Comparison of ENCODE assay signal across 8 mouse cellular contexts in genomic region chr15:25364819-25365463, GRCm38 (mm10). TPM values are rescaled to one million over a fixed set of nuclear protein-coding genes. Genes with fewer than 3 reads are reported as not detected.
DNase-seq lines count a peak whose midpoint lies in the region; ATAC-seq and TF ChIP-seq lines count a peak whose summit lies in the region.

No protein-coding gene starts in this region.

- H3K27ac ChIP-seq in layer of hippocampus, adult 2 months: peak overlapping the region; percentile 67
- no peak overlapping the region; the same call in 1 of the 2 replicates for H3K27ac ChIP-seq in embryonic facial prominence, embryonic 11.5 days (replicated peaks; ENCODE audit: low read depth, low read length)
- peak overlapping the region; percentile 83 for H3K27ac ChIP-seq in limb, embryonic 10.5 days
- peak overlapping the region; percentile 66 for H3K27ac ChIP-seq in neural tube, embryonic 14.5 days (ENCODE audit: low read depth, low read length)
- no peak overlapping the region for H3K27ac ChIP-seq in thymus, adult 2 months (ENCODE audit: control insufficient read depth, insufficient read depth, low read length)

- peak overlapping the region; percentile 30; the same call in 1 of the 2 replicates for H3K4me3 ChIP-seq in layer of hippocampus, adult 2 months
- H3K4me3 ChIP-seq in embryonic facial prominence, embryonic 11.5 days (ENCODE audit: low read depth, low read length): no peak overlapping the region
- peak overlapping the region; percentile 43 for H3K4me3 ChIP-seq in limb, embryonic 10.5 days
- peak overlapping the region; percentile 19; the same call in 1 of the 2 replicates for H3K4me3 ChIP-seq in neural tube, embryonic 14.5 days (ENCODE audit: low read depth, low read length)
- H3K4me3 ChIP-seq in thymus, adult 2 months (ENCODE audit: control insufficient read depth, insufficient read depth, low read length): no peak overlapping the region

- TF ChIP-seq CTCF in layer of hippocampus, adult 2 months (conservative IDR thresholded peaks at IDR 0.05): no peak
- no peak for TF ChIP-seq CTCF in thymus, adult 2 months (IDR thresholded peaks at IDR 0.05; ENCODE audit: borderline replicate concordance, control insufficient read depth, extremely low read depth, insufficient read depth, low read length, poor library complexity)

- peak overlapping the region; percentile 51 for H3K9ac ChIP-seq in embryonic facial prominence, embryonic 11.5 days (replicated peaks; ENCODE audit: low read length)
- peak overlapping the region; percentile 61; the same call in 1 of the 2 replicates for H3K9ac ChIP-seq in neural tube, embryonic 14.5 days (replicated peaks; ENCODE audit: low read depth, low read length)

- no peaks in the 10 kb centered on the region for H3K36me3 ChIP-seq in embryonic facial prominence, embryonic 11.5 days (replicated peaks; ENCODE audit: control insufficient read depth, insufficient read depth, low read depth, low read length)
- H3K36me3 ChIP-seq in limb, embryonic 10.5 days: peaks cover 29% of the 10 kb centered on the region
- peaks cover 4% of the 10 kb centered on the region; the same call in 1 of the 2 replicates for H3K36me3 ChIP-seq in neural tube, embryonic 14.5 days (ENCODE audit: control insufficient read depth, insufficient read depth, low read length)
- H3K36me3 ChIP-seq in thymus, adult 2 months (ENCODE audit: control insufficient read depth, insufficient read depth, low read length): no peaks in the 10 kb centered on the region

- no peaks in the 10 kb centered on the region for H3K9me3 ChIP-seq in embryonic facial prominence, embryonic 11.5 days (replicated peaks; ENCODE audit: control insufficient read depth, low read length)
- no peaks in the 10 kb centered on the region for H3K9me3 ChIP-seq in limb, embryonic 10.5 days (replicated peaks)
- no peaks in the 10 kb centered on the region for H3K9me3 ChIP-seq in neural tube, embryonic 14.5 days (ENCODE audit: control insufficient read depth, low read length)

- H3K4me2 ChIP-seq in embryonic facial prominence, embryonic 11.5 days (ENCODE audit: low read depth, low read length): peak overlapping the region; percentile 29
- peak overlapping the region; percentile 46 for H3K4me2 ChIP-seq in neural tube, embryonic 14.5 days (ENCODE audit: low read depth, low read length)

- DNase-seq in layer of hippocampus, adult 2 months (ENCODE audit: low spot score in 2 of 2): no peak
- DNase-seq in layer of hippocampus, adult 8-10 months (ENCODE audit: low spot score in 2 of 2): no peak
- no peak for DNase-seq in embryonic facial prominence, embryonic 11.5 days (ENCODE audit: low spot score)
- peak; percentile 66 for DNase-seq in limb, embryonic 10.5 days (ENCODE audit: low spot score)
- no peak for DNase-seq in thymus, adult 2 months
- DNase-seq in adrenal gland, adult (ENCODE audit: inconsistent age in 2 of 2, low spot score in 1 of 2): no peak
- no peak for DNase-seq in gastrocnemius, postnatal 4 days (ENCODE audit: low spot score in 2 of 2)

- 17% methylated on average over 23 of the region's 23 CpGs for WGBS in embryonic facial prominence, embryonic 11.5 days
- WGBS in limb, embryonic 10.5 days: 24% methylated on average over 23 of the region's 23 CpGs
- WGBS in neural tube, embryonic 14.5 days: 9% methylated on average over 23 of the region's 23 CpGs
- 89% methylated on average over 23 of the region's 23 CpGs for WGBS in thymus, adult 2 months

- TF ChIP-seq POLR2A in thymus, adult 2 months (IDR thresholded peaks at IDR 0.05; ENCODE audit: control insufficient read depth, extremely low read depth, insufficient read depth, low read length, poor library complexity): no peak

- no peaks in the 10 kb centered on the region for H3K27me3 ChIP-seq in embryonic facial prominence, embryonic 11.5 days (ENCODE audit: control insufficient read depth, insufficient read depth, low read length)
- no peaks in the 10 kb centered on the region for H3K27me3 ChIP-seq in limb, embryonic 10.5 days (ENCODE audit: low read depth, poor library complexity, severe bottlenecking)
- H3K27me3 ChIP-seq in neural tube, embryonic 14.5 days (ENCODE audit: control insufficient read depth, insufficient read depth, low read length): no peaks in the 10 kb centered on the region
- H3K27me3 ChIP-seq in thymus, adult 2 months (ENCODE audit: control insufficient read depth, insufficient read depth, low read length): no peaks in the 10 kb centered on the region; the same call in none of the 2 replicates

- H3K4me1 ChIP-seq in embryonic facial prominence, embryonic 11.5 days (ENCODE audit: control insufficient read depth, insufficient read depth, low read length): peaks cover 2% of the 10 kb centered on the region; the same call in 1 of the 2 replicates
- peaks cover 17% of the 10 kb centered on the region for H3K4me1 ChIP-seq in limb, embryonic 10.5 days
- peaks cover 37% of the 10 kb centered on the region for H3K4me1 ChIP-seq in neural tube, embryonic 14.5 days (ENCODE audit: control insufficient read depth, insufficient read depth, low read length)
- no peaks in the 10 kb centered on the region; the same call in 1 of the 2 replicates for H3K4me1 ChIP-seq in thymus, adult 2 months (replicated peaks; ENCODE audit: control insufficient read depth, insufficient read depth, low read length)

- ATAC-seq in embryonic facial prominence, embryonic 11.5 days (replicated peaks; ENCODE audit: insufficient number of reproducible peaks, low FRiP score, low TSS enrichment, low read depth): no peak
- ATAC-seq in neural tube, embryonic 14.5 days (ENCODE audit: low read depth): no peak

RNA-seq across cellular contexts. Expression of gene Basp1, which starts 48.6 kb away (rescaled TPM):
- 100 to 1,000 TPM; 576 to 634 TPM for total RNA-seq in layer of hippocampus, adult 2 months (2021)
- total RNA-seq in layer of hippocampus, adult 8-10 months (2022): 100 to 1,000 TPM; 476 to 520 (median 494) TPM
- 113 and 141 TPM in 2 replicates for polyA plus RNA-seq in embryonic facial prominence, embryonic 11.5 days (2014; fragmentation: Nextera tagmentation; extraction: Ambion mirVana)
- polyA plus RNA-seq in limb, embryonic 10.5 days (2016; fragmentation: Nextera tagmentation; extraction: Ambion mirVana): 41.1 and 43.1 TPM in 2 replicates
- polyA plus RNA-seq in neural tube, embryonic 14.5 days (2014; fragmentation: Nextera tagmentation; extraction: Ambion mirVana): 211 and 216 TPM in 2 replicates
- 13.9 and 18.1 TPM in 2 replicates for polyA plus RNA-seq in thymus, adult 2 months (2012; rRNA removed)
- 10 to 100 TPM; 49.3 to 54.5 TPM for total RNA-seq in gastrocnemius, postnatal 4 days (2021)

Comparison
In these comparisons a context has a peak if more than half of its experiments do, and no peak if none do; other contexts are left out.
1. H3K27ac ChIP-seq: peak in layer of hippocampus, adult 2 months (single experiment), limb, embryonic 10.5 days (single experiment) and neural tube, embryonic 14.5 days (single experiment); none in embryonic facial prominence, embryonic 11.5 days (single experiment) and thymus, adult 2 months (single experiment).
2. H3K4me3 ChIP-seq: peak in layer of hippocampus, adult 2 months (single experiment), limb, embryonic 10.5 days (single experiment) and neural tube, embryonic 14.5 days (single experiment); none in embryonic facial prominence, embryonic 11.5 days (single experiment) and thymus, adult 2 months (single experiment).